Mouse (Mus musculus) E14TG2a.4 (cell line): ENCODE results near the gene Fst.

ENCODE experiments used
- CTCF ChIP-seq: conservative IDR thresholded peaks from 2 replicates; pipeline ENCODE4 v1.5.1; 2014; ENCODE audit warnings: low read length
- NANOG ChIP-seq: IDR thresholded peaks from 2 replicates; pipeline ENCODE4 v1.6.1; 2014; ENCODE audit warnings: borderline replicate concordance, low read length, mixed read lengths
- POU5F1 ChIP-seq: IDR thresholded peaks from 2 replicates; pipeline ENCODE4 v1.6.1; 2014; ENCODE audit warnings: low read length, borderline replicate concordance

- no peak for TF ChIP-seq CTCF
- no peak for TF ChIP-seq NANOG
- no peak for TF ChIP-seq POU5F1
These were observed 35.1 kb upstream of the Fst start for GRCm38 (mm10) chr13:114493826-114494225.
